Mouse (Mus musculus) bone marrow, adult 2 months (tissue): ENCODE results near the gene Add3.

ENCODE experiments used
- CTCF ChIP-seq: fragments of 200-500 bp; IDR thresholded peaks from 2 replicates; pipeline ENCODE4 v1.5.1; 2011; ENCODE audit warnings: low read length, control low read depth; ENCODE audit not compliant: control insufficient read depth, insufficient read depth
- POLR2A ChIP-seq: fragments of 200-500 bp; IDR thresholded peaks from 2 replicates; pipeline ENCODE4 v1.6.1; 2011; ENCODE audit warnings: low read depth, mild to moderate bottlenecking, control low read depth, low read length, borderline replicate concordance; ENCODE audit not compliant: control insufficient read depth

GRCm38 (mm10) chr19:53107361-53108247 is 32.6 kb upstream of the Add3 start:
- no peak for TF ChIP-seq CTCF
- no peak for TF ChIP-seq POLR2A
